Mouse (Mus musculus) left cerebral cortex, adult 8-10 months (tissue): ENCODE results near the gene Tnxb. TPM values are rescaled to one million over a fixed set of nuclear protein-coding genes. Genes with fewer than 3 reads are reported as not detected.

Source experiments
- DNase-seq, 2 experiments: peaks; one replicate each; pipeline ENCODE4 v3.0.0; 2022; ENCODE audit warnings: low spot score in 2 of 2
- total RNA-seq, 4 experiments: library from RNA; stranded (reverse); gene quantifications; 2 replicates each; pipeline ENCODE4 v1.2.4; 2022

Gene Tnxb
- total RNA-seq, result 1 to 10 TPM; 2.5 to 3.1 (median 2.8) TPM

DNA sequence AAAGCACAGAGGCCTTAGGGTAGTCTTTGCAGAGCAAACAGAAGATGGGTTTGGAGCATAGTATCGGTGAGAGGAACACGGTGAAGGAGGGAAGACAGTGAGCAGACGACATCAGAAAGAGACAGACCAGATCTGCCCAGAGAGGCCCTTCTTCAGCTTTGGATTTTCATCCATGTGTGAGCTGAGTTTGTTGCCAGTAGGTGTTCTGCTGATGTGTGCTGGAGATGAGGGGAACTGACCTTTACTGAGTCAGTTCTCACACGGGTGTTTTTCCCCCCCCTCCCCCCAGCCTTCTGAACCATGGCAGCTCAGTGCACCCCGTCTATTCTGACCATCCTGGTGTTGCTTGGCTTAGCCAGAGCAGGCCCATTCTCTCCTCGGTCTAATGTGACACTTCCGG, at the start of gene Tnxb:
Tnxb (plus strand) TSS at position 301 of the 400 bp plus-strand sequence.
- no peak for DNase-seq

DNA sequence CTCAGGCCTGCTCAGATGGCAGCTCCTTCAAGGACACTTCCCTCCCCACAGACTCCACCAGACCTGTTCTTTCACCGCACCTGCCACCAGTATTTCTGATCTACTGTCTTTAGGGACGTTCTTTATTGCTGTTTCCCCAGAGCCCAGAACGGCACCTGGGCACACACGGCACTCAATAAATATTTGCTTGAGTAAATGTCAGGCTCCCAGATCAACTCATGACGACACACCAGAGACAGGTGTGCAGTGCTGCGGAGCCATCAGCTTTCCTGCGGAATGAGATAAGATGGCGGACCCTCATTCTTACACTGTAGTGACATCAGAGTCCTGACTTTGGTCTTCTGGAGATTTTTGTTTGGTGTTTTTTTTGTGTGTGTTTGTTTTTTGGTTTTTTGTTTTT, 49.3 kb upstream of the Tnxb start:
- no peak for DNase-seq

DNA sequence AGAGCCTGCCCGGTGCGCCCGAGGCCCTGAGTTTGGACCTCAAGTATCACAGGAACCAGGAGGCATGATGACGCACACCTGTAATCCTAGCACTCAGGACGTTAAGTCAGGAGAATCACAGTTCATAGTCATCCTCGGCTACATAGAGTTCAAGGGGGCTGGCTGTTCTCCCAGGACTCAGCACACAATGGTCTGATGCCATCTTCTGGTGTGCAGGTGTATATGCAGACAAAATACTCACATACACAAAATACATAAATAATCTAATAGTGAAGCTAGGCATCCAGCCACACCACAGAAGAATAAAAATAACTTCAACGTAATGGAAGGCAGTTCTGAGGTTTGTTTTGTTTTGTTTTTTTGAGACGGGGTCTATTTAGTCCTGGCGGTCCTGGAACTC, 47.2 kb upstream of the Tnxb start:
- no peak for DNase-seq

DNA sequence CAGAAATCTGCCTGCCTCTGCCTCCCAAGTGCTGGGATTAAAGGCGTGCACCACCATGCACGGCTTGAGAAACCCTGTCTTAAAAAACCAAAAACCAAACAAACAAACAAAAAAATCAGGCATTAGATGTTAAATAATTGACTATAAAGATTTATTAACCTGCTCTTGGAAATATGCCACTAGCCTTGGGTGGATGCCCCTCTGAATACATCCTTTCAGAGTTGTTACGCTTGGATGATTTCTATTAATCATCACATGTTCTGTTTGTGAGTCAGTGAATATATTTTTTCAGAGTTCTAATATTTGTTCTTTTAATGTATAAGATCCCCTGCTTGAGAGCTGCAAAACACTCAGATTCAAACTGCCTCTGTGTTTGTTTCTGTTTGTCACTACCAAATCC, 45.4 kb upstream of the Tnxb start:
- no peak for DNase-seq

DNA sequence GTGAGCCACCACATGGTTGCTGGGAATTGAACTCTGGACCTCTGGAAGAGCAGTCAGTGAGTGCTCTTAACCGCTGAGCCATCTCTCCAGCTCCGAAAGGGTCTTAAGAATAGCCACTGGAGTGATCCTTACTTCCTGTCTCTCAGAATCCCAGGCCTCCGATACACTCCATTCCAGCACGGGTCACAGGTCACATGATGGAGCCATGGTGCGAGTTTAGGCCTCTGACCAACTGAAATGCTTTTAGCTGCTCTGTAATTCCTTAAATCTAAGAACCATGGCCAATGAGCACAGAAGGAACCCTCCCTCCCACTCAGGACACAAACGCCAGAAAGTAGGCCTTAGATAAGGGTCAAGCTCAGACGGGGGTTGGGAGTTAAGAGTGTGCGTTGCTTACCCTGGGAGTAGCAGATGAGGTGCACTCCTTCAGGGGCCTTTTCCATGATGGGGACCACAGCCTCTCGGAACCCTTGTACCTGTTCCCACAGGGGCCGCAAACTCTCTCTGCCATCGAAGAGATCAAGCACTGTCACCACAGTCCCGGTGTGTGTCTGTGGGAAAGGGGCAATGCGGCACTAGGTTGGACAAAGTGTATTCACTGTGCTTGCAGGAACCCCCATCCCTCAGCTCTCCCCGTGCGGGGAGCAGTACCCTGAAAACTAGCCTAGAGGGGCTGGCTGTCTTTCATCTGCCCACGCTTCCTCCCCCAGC, 44.1 kb upstream of the Tnxb start:
- DNase-seq, result no peak

DNA sequence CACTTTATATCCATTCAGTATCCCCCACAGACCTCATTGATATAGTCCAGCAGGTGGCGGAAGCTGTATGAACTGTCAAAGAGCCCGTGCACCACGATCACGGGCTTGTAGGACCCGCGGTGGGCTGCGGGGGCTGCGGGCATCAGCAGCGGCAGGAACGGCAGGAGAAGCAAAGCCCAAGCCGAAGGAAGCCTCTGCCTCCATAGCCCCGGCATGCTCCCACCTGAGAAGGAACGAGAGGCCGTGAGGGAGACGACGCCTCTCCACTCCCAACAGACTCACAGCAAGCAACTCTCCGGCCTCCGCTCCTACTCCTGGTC, 43.6 kb upstream of the Tnxb start:
- no peak for DNase-seq

DNA sequence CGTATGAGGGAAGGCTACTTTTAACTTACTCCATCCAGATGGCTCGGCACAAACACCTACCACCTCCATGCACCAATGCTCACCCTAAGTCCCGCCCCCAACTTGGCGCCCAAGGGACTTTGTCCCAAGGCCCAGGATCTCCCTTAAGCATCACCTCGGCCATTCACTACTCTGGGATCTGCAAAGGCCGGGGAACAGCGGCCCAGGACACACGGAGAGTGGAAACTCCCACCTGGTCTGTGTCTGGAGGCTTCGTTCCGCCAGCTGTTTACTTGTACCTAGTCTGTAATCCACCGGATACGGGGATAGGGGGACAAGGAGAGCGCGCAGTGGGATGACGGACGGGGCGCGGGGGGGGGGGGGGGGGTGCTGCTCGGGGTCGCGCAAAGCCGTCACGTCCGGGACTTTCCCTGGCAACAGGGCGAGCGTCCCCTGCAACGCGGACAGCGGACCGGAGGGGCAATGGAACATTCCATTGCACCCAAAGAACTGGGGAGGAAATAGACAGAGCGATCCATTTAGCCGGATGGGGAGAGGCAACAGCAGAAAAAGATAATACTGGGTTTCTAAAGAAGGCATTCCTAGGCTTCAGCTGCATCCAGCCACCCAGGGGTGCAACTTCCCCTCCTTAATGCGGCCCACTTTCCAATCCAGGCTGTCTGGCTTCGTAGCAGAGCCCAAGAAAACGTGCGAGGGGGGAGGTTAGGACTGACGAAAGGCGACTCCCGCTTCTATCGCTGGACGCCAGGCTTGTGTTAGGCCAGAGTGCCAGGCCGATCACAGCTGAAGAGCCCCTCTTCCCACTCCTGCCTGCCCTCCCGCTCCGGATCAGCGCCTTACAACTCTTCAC, 43.0 kb upstream of the Tnxb start:
- DNase-seq, result peak in 1 of 2 experiments; percentile 87

DNA sequence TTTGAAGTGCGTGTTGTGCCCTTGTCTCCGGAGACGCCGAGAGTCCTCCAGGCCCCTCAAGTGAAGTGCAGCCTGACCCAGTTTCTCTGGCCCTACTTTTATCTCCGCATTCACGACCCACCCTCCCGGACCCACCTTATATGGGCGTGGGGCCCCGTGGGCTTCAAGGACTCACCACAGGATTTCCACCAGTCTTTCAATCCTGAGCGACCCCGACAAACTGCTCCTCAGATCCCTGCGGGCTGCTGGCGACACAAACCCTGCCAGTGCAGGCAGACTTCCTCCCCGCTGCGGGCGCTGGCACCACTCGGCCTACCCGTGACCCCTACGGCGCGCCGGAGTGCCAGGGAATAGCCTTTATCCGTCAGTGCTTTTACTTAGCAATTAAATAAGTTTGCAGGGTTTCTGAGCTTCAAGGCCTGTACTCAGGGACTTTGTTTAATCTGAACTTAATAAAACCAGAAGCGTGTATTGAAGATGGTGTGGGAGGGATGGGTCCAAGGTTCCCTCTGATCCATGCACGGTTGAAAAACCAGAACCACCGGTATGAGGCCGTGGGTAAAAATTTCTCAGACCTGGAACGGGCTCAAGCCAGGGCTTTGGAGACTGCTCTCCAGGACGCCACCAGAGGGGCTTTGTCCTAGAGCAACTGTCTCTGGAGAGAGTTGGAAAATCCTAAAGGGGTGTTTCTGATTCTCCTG, 42.2 kb upstream of the Tnxb start, which contains the start of gene Ppt2:
Ppt2 (minus strand) TSS at position 568 of the 701 bp plus-strand sequence.
- no peak for DNase-seq

DNA sequence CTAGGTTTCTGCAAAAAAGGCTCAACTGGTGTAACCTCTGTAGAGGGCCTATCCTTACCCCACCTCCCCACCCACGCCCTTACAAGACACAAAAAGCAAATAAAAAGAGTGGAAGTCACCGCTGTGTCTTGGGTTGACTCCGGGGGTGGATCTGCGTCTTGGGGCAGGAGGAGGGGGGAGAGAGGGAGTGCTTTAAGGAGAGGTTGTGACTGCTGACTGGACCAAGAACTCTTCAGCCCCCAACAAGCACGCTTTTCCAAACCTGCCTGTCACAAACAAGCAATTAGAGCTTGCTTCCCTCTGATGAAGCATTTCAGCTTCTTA, 41.7 kb upstream of the Tnxb start:
- no peak for DNase-seq

DNA sequence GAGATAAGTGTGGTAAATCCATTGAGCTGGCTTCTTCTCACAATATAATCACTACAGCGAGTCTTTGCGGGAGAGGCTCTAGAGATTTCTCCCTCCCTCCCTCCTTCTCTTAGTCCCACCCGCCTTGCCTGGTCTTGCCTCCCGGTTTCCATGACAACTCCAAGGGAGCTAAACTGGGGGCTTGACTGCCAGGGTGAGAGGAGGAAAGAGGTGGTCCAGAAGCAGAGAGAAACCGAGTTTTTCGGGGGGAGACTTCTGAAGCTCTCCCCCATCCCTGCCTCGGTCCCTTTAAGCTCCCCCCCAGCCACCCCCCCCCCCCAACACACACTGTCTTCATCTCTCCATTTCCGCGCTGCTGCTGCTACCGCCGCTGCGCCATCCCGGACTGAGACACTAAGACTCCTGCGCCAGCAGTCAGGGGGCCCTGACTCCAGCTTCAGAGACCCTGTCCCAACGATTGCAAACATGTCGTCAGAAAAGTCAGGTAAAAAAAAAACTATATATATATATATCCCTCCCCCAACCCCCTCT, 41.0 kb upstream of the Tnxb start, which contains the start of gene Prrt1:
Prrt1 (plus strand) TSS at position 313 of the 531 bp plus-strand sequence.
- peak in 1 of 2 experiments; percentile 74 for DNase-seq

DNA sequence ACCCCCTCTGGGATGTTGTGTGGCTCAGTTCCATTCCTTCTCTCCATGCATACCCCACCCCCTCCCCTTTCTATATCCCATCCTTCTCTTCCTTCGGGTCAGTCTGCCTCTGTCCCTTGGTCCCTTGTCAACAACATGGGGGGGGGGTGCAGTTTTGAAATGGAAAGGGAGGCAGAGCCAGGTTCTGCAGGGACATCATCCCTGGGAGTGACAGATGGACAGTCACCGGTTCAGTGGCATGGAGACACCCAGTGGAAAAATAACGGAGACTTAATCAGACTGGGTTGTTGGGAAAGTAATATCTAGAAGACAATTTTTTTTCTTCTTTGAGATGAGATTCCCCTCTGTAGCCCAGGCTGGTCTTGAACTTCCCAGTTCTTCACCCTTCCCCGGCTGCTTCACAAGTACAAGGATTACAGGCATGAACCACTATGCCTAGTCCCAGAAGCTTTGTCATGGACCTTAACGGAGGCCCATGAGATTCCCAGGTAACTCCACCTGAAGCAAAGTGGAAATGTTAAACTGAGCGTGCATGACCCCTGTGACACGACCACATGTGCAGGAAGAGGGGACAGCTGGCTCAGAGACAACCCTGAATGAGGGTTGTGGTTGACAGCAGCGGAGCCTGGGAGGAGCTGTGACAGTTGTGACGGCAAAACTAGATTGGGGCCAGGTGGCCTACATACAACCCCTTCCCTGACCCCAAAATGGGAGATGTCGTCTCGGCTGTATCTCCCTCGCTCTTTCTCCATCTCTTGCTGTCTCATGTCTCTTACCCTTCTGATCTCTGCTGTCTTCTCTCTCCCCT, 40.3 kb upstream of the Tnxb start:
- no peak for DNase-seq

DNA sequence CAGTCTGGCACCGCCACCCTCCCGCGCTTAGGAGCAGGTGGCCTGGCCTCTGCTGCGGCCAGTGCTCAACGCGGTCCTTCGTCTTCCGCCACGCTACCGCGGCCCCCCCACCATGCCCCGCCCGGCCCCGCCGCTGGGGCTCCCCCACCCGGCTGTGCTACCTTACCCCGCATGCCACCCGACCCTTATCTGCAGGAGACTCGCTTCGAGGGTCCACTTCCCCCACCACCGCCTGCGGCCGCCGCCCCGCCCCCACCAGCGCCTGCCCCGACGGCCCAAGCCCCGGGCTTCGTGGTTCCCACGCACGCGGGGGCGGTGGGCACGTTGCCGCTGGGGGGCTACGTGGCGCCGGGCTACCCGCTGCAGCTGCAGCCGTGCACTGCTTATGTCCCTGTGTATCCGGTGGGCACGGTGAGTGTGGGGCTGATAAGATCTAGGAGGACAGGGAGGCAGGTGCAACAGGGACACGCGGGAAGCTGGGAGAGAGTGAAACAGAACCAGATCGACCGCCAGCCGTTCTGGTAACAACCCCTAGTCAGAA, 39.5 kb upstream of the Tnxb start:
- DNase-seq, result no peak

DNA sequence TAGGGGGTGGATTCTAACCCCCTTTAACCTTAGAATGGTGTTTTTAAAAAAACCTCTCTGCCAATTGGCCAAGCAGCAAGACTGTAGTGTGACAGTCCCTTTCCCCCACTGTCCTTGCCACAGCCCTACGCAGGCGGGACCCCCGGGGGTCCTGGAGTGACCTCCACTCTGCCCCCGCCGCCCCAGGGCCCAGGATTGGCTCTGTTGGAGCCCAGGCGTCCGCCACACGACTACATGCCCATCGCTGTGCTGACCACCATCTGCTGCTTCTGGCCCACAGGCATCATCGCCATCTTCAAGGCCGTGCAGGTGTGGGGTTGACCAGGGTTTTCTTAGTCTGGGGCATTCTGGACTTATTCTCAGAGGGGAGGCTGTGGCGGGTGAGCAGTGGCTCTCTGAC, 38.7 kb upstream of the Tnxb start:
- DNase-seq, result no peak

DNA sequence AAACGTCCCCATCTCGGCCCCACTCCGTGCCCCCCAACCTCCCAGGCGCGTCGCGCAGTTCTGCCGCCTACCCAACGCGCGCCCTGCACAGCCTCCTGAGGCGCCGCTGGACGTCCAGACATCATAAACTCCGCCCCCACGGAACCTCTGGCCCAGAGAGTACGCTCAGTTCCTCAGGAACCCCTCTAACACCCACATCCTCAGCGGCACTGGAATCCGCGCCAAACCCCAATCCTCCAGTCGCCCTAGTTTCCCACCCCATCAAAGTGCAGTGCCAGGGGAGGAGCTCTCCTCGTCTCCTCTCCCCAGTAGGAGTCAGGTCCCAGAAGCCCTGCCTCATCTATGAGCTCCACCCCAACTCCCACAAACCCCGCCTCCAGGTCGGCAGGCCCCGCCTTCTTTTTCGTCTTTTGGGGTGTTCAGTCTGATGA, 38.1 kb upstream of the Tnxb start:
- DNase-seq, result peak; percentile 80 to 88

DNA sequence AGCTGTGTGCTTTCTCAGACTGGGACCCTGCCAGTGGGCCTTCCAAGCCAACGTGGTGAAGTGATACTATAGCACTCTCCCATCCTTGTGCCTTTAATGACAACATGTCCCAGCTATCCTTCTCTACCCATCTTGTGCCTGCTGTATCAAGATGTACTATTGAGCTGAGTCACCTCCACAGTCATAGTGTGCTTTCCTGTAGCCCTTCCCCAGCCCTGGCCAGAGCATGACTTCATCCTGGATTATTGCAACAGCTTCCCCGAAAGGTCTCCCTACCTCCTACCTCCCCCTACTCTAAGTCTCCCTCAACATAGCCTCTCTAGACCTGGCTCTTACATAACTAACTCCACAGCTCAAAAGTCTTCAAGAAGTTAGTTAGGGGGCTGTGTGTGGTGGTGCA, 34.7 kb upstream of the Tnxb start:
- DNase-seq, result no peak

DNA sequence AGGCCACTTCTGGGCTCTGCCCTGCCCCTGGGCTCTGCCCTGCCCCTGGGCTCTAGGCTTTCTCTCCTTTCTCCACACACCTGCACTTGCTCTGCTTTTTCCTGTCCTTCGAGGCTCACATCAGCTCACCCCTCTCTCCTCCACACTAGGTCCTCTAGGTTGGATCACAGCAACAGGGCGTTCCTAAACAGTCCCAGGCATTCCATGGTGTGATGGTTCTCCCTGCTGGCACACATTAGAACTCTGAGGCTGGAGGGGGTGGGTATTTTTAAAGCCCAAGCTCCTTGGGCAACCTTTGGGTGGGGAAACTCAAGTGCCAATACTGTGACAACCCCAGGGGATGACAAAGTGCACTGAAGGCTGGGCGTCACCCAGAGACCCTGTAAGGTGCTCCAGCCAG, 32.9 kb upstream of the Tnxb start:
- no peak for DNase-seq

DNA sequence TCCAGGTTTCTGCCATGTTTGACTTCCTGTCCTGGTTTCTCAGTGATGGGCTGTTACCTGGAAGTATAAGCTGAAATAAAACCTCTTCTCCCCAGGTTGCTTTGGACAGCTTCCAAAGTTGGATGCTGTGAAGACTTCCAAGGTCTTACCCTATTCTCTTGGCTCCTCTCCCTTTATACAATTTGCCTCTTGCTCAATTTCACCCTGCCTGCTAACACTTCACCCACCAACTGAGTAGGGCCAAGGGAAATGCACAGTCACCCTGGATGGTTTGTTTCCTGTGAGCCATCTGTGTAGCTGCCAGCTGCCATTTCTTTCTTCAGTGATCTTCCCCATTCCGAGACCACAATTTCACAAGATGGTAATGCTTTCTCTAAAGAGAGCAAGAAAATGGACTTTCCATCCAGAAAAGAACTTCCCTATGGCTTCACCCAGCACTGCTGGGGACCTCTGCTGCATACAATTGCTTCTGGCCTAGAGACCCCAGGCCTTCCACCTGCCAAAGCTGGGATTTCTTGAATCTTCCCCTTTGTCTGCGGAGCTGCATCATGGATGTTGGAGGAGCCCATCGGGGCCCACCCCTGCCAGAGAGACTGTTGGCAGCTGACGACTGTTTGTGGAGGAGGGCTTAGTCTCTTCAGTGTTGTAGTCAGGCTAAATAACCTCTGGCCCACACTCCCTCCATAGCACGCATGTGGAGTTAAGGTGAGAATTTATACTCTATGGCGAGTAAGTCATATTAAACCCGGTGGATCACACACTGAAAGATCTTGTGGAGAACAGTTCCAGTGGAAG, 30.7 kb upstream of the Tnxb start:
- DNase-seq, result no peak

DNA sequence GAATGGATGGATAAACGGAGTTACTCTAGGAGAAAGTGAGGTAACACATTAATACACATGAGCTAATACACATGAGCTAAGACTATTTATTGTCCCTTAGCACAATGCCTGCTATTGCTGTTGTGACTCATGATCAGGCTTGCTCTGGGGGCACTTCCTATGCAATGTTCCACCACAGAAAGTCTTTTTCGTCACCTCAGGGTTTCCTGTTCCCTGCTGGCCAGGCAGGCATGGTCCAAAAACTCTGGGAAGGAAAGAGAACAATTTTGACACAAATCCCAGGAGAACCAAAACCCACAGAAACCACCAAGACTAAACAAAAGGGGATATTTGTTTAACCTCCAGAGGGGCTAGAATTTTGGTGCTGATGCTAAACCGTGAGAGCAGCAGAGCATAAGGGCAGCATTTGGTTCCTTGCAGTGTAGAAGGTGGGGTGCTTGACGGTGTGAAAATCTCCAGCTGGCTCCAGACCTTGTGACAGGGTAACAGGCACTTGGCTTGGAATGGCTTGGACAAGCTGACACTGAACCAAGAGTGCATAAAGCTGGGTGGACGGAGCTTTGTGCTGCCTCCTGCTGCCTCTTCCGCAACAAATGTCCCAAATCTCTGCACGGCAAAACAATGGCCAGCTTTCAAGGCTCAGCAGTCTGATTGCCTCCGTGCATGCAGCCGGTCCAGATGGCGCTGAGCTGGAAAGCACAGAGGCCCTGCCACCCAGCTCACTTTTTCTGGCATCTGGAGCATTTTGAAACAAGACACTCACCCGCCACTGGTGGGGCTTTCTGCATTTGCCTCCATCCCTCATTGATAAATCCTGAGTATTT, 29.3 kb upstream of the Tnxb start:
- no peak for DNase-seq

DNA sequence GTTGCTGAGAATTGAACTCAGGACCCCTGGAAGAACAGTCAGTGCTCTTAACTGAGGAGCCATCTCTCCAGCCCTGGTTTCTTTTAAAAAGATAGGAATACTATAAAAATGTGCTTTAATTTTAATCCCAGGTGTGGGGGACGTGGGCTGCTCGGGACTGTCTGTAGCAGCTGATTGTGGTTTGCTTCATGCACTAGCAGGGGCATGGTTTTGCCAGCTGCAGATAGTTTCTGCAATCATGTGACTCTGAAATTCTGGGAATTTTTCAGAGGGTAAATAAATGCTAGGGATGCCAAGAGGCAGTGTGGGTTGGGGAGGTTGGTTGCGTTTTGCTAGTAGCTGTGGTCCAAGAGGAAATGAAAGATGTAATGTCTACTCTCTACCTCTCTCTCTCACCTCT, 28.4 kb upstream of the Tnxb start:
- DNase-seq, result no peak
